Mouse (Mus musculus) telencephalon, adult 2 months (tissue): ENCODE measurements at regions not wholly inside any gene's neighbourhood (a gene's known extent, or its start where the extent isn't known, plus 50 kb on each side); places are given as distances from the start of the nearest gene placed in this dataset.
"Not testable (repeated sequence)": the region's sequence is repeated elsewhere in the genome, so short reads cannot be mapped to it uniquely, and the experiment has no call there.

Experiments used
- DNase-seq: peaks from one replicate; pipeline ENCODE4 v3.0.0-alpha.2; 2011; ENCODE audit warnings: low read depth, low spot score

- no peak for DNase-seq
Observed at GRCm38 (mm10) chr9:91048569-91048968, 313.6 kb upstream of the Zic4 start.

- DNase-seq: no peak
Observed at GRCm38 (mm10) chr9:91053065-91053793, 309.0 kb upstream of the Zic4 start.

- no peak for DNase-seq
Observed at GRCm38 (mm10) chr9:91059460-91059859, 302.8 kb upstream of the Zic4 start.

GRCm38 (mm10) chr9:91069496-91069895, 292.7 kb upstream of the Zic4 start:
- DNase-seq: no peak

GRCm38 (mm10) chr9:91073366-91074174, 288.6 kb upstream of the Zic4 start:
- DNase-seq: peak; percentile 48

- DNase-seq: no peak
Observed at GRCm38 (mm10) chr9:91074175-91074480, 288.1 kb upstream of the Zic4 start.

GRCm38 (mm10) chr9:91077490-91077889, 284.7 kb upstream of the Zic4 start:
- DNase-seq: no peak

- DNase-seq: no peak
Observed at GRCm38 (mm10) chr9:91083791-91084190, 278.4 kb upstream of the Zic4 start.

GRCm38 (mm10) chr9:91085923-91086322, 276.3 kb upstream of the Zic4 start:
- DNase-seq: no peak

GRCm38 (mm10) chr9:91089348-91089747, 272.9 kb upstream of the Zic4 start:
- DNase-seq: no peak

GRCm38 (mm10) chr9:91091421-91092050, 270.7 kb upstream of the Zic4 start:
- no peak for DNase-seq

- no peak for DNase-seq
Observed at GRCm38 (mm10) chr9:91101614-91102407, 260.4 kb upstream of the Zic4 start.

GRCm38 (mm10) chr9:91122441-91123035, 239.7 kb upstream of the Zic4 start:
- no peak for DNase-seq

- DNase-seq: no peak
Observed at GRCm38 (mm10) chr9:91123208-91123607, 239.0 kb upstream of the Zic4 start.

- no peak for DNase-seq
Observed at GRCm38 (mm10) chr9:91126630-91127245, 235.5 kb upstream of the Zic4 start.

- DNase-seq: not testable (repeated sequence)
Observed at GRCm38 (mm10) chr9:91128491-91128890, 233.7 kb upstream of the Zic4 start.

GRCm38 (mm10) chr9:91130111-91130720, 232.0 kb upstream of the Zic4 start:
- DNase-seq: no peak

- no peak for DNase-seq
Observed at GRCm38 (mm10) chr9:91131415-91132255, 230.6 kb upstream of the Zic4 start.

- DNase-seq: no peak
Observed at GRCm38 (mm10) chr9:91132531-91132930, 229.7 kb upstream of the Zic4 start.
